Mouse (Mus musculus) CH12.LX (cell line): ENCODE results near the gene Fastk.

Experiments
- CTCF ChIP-seq, 2 experiments: IDR thresholded peaks in 1 of 2; conservative IDR thresholded peaks in 1 of 2; 2 replicates each; pipeline ENCODE4 v1.5.1; 2011 to 2012; ENCODE audit warnings: low read depth in 2 of 2, low read length in 2 of 2, improper control_type of control experiment in 1 of 2, inconsistent platforms in 1 of 2, mild to moderate bottlenecking in 1 of 2, moderate library complexity in 1 of 2
- ELF1 ChIP-seq: IDR thresholded peaks from 2 replicates; pipeline ENCODE4 v1.6.1; 2014; ENCODE audit warnings: low read depth, mild to moderate bottlenecking, inconsistent platforms, low read length, improper control_type of control experiment
- HCFC1 ChIP-seq: IDR thresholded peaks from 2 replicates; pipeline ENCODE4 v1.6.1; 2012; ENCODE audit warnings: low read depth, mild to moderate bottlenecking, inconsistent platforms, low read length, improper control_type of control experiment
- MAX ChIP-seq: IDR thresholded peaks from 2 replicates; pipeline ENCODE4 v1.6.1; 2011; ENCODE audit warnings: low read length, improper control_type of control experiment
- POLR2A ChIP-seq: IDR thresholded peaks from 2 replicates; pipeline ENCODE4 v1.6.1; 2011; ENCODE audit warnings: low read depth, mild to moderate bottlenecking, improper control_type of control experiment, low read length
- USF1 ChIP-seq: IDR thresholded peaks from 2 replicates; pipeline ENCODE4 v1.6.1; 2014; ENCODE audit warnings: low read depth, mild to moderate bottlenecking, inconsistent platforms, low read length, improper control_type of control experiment
- ZC3H11A ChIP-seq: IDR thresholded peaks from 2 replicates; pipeline ENCODE4 v1.6.1; 2012; ENCODE audit warnings: low read depth, mild to moderate bottlenecking, inconsistent platforms, low read length, improper control_type of control experiment

DNA sequence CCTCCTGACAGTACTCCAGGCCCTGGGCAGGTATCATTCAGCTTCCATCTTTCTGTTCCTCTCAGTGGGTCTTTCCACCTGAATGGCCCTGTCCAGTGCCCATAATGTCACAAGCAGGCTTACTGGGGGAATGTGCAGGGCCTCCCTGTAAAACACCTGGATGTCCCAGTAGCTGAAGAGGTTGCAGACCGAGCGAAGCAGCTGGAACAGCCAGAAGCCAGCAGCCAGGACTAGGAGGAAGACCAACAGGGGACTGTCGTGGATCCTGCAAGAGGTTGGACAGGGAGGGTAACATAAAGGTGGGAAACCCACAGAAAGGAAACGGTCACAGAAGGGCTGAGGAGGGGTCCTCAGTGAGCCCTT lies 55.4 kb downstream of the Fastk start:
- no peak for TF ChIP-seq CTCF (conservative IDR thresholded peaks at IDR 0.05 in 1 of 2, IDR thresholded peaks at IDR 0.05 in 1 of 2; ENCODE audit: low read depth in 2 of 2, low read length in 2 of 2)
- no peak for TF ChIP-seq MAX
- TF ChIP-seq ZC3H11A = no peak
- TF ChIP-seq HCFC1 = no peak
- TF ChIP-seq POLR2A = no peak
- no peak for TF ChIP-seq ELF1
- TF ChIP-seq USF1 = no peak
